Mouse (Mus musculus) MEL-GATA-1-ER (cell line): ENCODE measurements around the gene Carns1.
A peak's percentile ranks its signal among the peaks of the same experiment; 100 is the strongest.

ENCODE experiments used
- DNase-seq: peaks from one replicate; pipeline ENCODE4 v3.0.0-alpha.2; 2012; ENCODE audit warnings: low read depth; ENCODE audit errors: extremely low read depth

Carns1 gene

GRCm38 (mm10) chr19:4202149-4202548 lies 26.9 kb upstream of the Carns1 start:
- no peak for DNase-seq

- peak; percentile 96 for DNase-seq
Observed at GRCm38 (mm10) chr19:4201291-4201909, 26.1 kb upstream of the Carns1 start, which contains the start of gene Rad9a. TSS of gene Rad9a (minus strand) at chr19:4201662.

GRCm38 (mm10) chr19:4197180-4197579 lies 21.9 kb upstream of the Carns1 start:
- no peak for DNase-seq

- DNase-seq: no peak
Observed at GRCm38 (mm10) chr19:4196548-4196947, 21.3 kb upstream of the Carns1 start.

GRCm38 (mm10) chr19:4196048-4196447 lies 20.8 kb upstream of the Carns1 start:
- no peak for DNase-seq

- no peak for DNase-seq
Observed at GRCm38 (mm10) chr19:4194776-4195650, 19.7 kb upstream of the Carns1 start.

- no peak for DNase-seq
Observed at GRCm38 (mm10) chr19:4194021-4194724, 18.9 kb upstream of the Carns1 start.

- no peak for DNase-seq
Observed at GRCm38 (mm10) chr19:4193129-4193528, 17.9 kb upstream of the Carns1 start.

GRCm38 (mm10) chr19:4192251-4192985 lies 17.1 kb upstream of the Carns1 start:
- DNase-seq: no peak

GRCm38 (mm10) chr19:4191528-4192250 lies 16.4 kb upstream of the Carns1 start, which contains the start of gene Ppp1ca:
TSS of gene Ppp1ca (plus strand) at chr19:4192065.
- DNase-seq: peak; percentile 68

- DNase-seq: no peak
Observed at GRCm38 (mm10) chr19:4190831-4191334, 15.6 kb upstream of the Carns1 start, which contains the start of gene Tbc1d10c. TSS of gene Tbc1d10c (minus strand) at chr19:4191284.

- no peak for DNase-seq
Observed at GRCm38 (mm10) chr19:4189051-4189620, 13.9 kb upstream of the Carns1 start.

GRCm38 (mm10) chr19:4187303-4187702 lies 12.0 kb upstream of the Carns1 start:
- no peak for DNase-seq

GRCm38 (mm10) chr19:4184976-4185975 lies 10.0 kb upstream of the Carns1 start:
- no peak for DNase-seq

- no peak for DNase-seq
Observed at GRCm38 (mm10) chr19:4183689-4184088, 8.4 kb upstream of the Carns1 start.

- DNase-seq: no peak
Observed at GRCm38 (mm10) chr19:4181892-4182291, 6.6 kb upstream of the Carns1 start.

- no peak for DNase-seq
Observed at GRCm38 (mm10) chr19:4180411-4180810, 5.1 kb upstream of the Carns1 start.

GRCm38 (mm10) chr19:4172925-4173324 lies 2.4 kb downstream of the Carns1 start:
- DNase-seq: no peak
